Mouse (Mus musculus): ENCODE measurements around the gene Tox3. TPM values are rescaled to one million over a fixed set of nuclear protein-coding genes. Genes with fewer than 3 reads are reported as not detected.

The Tox3 gene
- polyA plus RNA-seq, 1 experiment from 2014 or later: 2.0 TPM

DNA sequence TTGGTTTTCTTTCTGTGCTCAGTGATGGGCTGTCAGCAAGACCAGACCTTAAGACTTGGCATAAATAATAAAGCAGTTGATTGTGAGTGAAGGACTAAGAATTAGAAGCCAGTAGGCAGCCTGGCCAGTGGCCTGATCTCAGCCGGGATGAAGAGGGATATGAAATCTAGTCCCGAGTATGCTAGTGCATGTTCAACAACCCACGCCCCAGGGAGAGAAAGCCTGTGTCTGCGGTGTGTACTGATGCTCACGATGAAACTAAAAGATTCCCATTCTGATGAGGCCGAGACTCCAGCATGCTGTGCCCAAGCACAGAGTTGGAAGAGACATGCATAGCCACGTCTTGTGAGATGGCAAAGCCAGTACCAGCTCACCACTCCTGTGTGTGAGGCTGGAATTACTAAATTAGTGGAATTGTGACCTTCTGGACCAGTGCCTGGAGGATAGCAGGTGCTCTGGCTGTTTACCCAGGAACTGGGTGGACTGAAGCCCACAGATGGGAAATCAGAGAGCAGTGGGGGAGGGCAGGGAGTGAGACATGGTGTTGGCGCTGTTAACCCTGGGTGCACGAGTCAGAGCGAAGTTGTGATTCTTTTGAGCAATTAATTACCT is 23.6 kb upstream of the Tox3 start:
- Histone ChIP-seq H3K4me1 (replicated peaks; ENCODE audit: control insufficient read depth, insufficient read depth, low read length) (no peaks in the 10 kb centered on the region), H3K9ac (ENCODE audit: low read depth, low read length) (no peak overlapping the region), H3K4me3 (ENCODE audit: low read depth, low read length) (no peak overlapping the region), H3K27ac (ENCODE audit: low read depth, low read length) (no peak overlapping the region), H3K36me3 (ENCODE audit: control insufficient read depth, insufficient read depth) (no peaks in the 10 kb centered on the region), H3K4me2 (replicated peaks; ENCODE audit: low read depth) (no peak overlapping the region), H3K9me3 (ENCODE audit: control insufficient read depth) (no peaks in the 10 kb centered on the region), H3K27me3 (replicated peaks; ENCODE audit: control insufficient read depth, insufficient read depth, low read length) (no peaks in the 10 kb centered on the region)
- no peak for TF ChIP-seq CTCF (IDR thresholded peaks at IDR 0.05; ENCODE audit: low read depth)
- ATAC-seq: no peak
- WGBS: 74% methylated on average over 10 of the region's 10 CpGs

DNA sequence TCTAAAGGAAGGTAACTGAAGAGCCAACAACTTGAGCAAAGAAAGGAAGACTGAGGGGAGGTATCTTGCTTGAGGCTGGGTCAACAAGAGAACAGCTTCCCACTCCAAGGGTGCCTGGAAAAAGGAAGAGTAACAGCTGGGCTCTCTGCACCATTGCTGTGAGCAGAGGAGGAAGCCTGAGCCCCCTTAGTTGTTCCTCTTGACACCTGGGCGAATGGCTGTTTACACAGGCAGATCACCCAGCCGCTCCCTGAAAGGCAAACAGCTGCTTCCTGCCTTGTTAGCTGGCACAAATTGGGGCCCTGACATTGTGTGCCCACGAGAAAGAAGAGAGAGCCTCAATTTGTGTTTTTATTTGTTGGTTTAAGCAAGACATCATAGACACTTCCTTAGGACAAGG is 21.7 kb upstream of the Tox3 start:
- no peak overlapping the region for H3K27ac ChIP-seq (ENCODE audit: low read depth, low read length)
- H3K4me1 ChIP-seq (replicated peaks; ENCODE audit: control insufficient read depth, insufficient read depth, low read length): no peaks in the 10 kb centered on the region
- no peaks in the 10 kb centered on the region for H3K9me3 ChIP-seq (ENCODE audit: control insufficient read depth)
- no peak overlapping the region for H3K4me2 ChIP-seq (replicated peaks; ENCODE audit: low read depth)
- H3K9ac ChIP-seq (ENCODE audit: low read depth, low read length): no peak overlapping the region
- H3K27me3 ChIP-seq (replicated peaks; ENCODE audit: control insufficient read depth, insufficient read depth, low read length): no peaks in the 10 kb centered on the region
- no peak overlapping the region for H3K4me3 ChIP-seq (ENCODE audit: low read depth, low read length)
- no peaks in the 10 kb centered on the region for H3K36me3 ChIP-seq (ENCODE audit: control insufficient read depth, insufficient read depth)
- 15% methylated on average over 3 of the region's 3 CpGs for WGBS
- ATAC-seq: peak; percentile 56
- no peak for TF ChIP-seq CTCF (IDR thresholded peaks at IDR 0.05; ENCODE audit: low read depth)

DNA sequence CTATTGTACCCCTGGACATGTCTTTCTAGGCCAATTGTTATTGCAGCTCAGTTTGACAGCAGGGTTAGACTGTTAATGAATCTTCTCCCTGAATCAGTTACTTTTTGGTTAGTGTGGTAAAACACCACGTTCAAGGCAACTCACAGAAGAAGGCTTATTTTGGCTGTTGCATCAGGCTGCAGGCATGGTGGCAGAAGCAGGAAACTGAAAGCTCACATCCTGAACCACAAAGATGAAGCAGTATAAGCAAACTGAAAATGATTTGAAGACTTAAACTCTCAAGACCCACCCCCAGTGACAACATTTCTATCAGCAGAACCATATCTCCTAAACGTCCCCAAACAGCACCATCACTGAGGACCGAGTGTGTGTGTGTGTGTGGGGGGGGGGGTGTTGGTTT is 8.6 kb upstream of the Tox3 start:
- H3K27ac ChIP-seq (ENCODE audit: low read depth, low read length): no peak overlapping the region
- TF ChIP-seq CTCF (IDR thresholded peaks at IDR 0.05; ENCODE audit: low read depth): no peak
- no peak overlapping the region for H3K9ac ChIP-seq (ENCODE audit: low read depth, low read length)
- no peak for ATAC-seq
- H3K4me1 ChIP-seq (replicated peaks; ENCODE audit: control insufficient read depth, insufficient read depth, low read length): no peaks in the 10 kb centered on the region
- no peak overlapping the region for H3K4me2 ChIP-seq (replicated peaks; ENCODE audit: low read depth)
- 52% methylated on average over 3 of the region's 3 CpGs for WGBS
- no peaks in the 10 kb centered on the region for H3K27me3 ChIP-seq (replicated peaks; ENCODE audit: control insufficient read depth, insufficient read depth, low read length)
- no peaks in the 10 kb centered on the region for H3K36me3 ChIP-seq (ENCODE audit: control insufficient read depth, insufficient read depth)
- H3K4me3 ChIP-seq (ENCODE audit: low read depth, low read length): no peak overlapping the region
- H3K9me3 ChIP-seq (ENCODE audit: control insufficient read depth): no peaks in the 10 kb centered on the region

DNA sequence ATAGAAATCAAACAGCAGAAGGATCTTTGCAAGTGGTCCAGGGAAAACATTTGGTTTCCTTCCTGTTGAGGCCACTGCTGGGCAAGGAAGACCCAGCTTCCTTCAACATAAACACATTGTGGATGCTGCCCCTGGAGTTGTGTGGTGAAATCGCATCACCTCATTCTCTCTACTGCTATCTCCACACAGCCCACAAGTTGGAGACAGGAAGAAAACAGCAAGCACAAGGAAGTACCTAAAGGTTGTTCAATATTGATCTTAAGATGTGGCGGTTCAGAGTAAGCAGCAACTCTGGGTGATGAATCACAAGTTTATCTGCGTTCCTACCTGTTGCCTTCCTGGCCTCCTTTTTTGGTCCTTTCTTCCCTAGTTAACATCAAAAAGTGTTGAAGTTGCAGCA is 6.6 kb upstream of the Tox3 start:
- Histone ChIP-seq H3K4me3 (ENCODE audit: low read depth, low read length) (no peak overlapping the region), H3K27ac (ENCODE audit: low read depth, low read length) (no peak overlapping the region), H3K36me3 (ENCODE audit: control insufficient read depth, insufficient read depth) (no peaks in the 10 kb centered on the region), H3K4me2 (replicated peaks; ENCODE audit: low read depth) (no peak overlapping the region), H3K27me3 (replicated peaks; ENCODE audit: control insufficient read depth, insufficient read depth, low read length) (no peaks in the 10 kb centered on the region), H3K9me3 (ENCODE audit: control insufficient read depth) (no peaks in the 10 kb centered on the region), H3K4me1 (replicated peaks; ENCODE audit: control insufficient read depth, insufficient read depth, low read length) (no peaks in the 10 kb centered on the region), H3K9ac (ENCODE audit: low read depth, low read length) (no peak overlapping the region)
- ATAC-seq: no peak
- 74% methylated on average over 3 of the region's 3 CpGs for WGBS
- no peak for TF ChIP-seq CTCF (IDR thresholded peaks at IDR 0.05; ENCODE audit: low read depth)

DNA sequence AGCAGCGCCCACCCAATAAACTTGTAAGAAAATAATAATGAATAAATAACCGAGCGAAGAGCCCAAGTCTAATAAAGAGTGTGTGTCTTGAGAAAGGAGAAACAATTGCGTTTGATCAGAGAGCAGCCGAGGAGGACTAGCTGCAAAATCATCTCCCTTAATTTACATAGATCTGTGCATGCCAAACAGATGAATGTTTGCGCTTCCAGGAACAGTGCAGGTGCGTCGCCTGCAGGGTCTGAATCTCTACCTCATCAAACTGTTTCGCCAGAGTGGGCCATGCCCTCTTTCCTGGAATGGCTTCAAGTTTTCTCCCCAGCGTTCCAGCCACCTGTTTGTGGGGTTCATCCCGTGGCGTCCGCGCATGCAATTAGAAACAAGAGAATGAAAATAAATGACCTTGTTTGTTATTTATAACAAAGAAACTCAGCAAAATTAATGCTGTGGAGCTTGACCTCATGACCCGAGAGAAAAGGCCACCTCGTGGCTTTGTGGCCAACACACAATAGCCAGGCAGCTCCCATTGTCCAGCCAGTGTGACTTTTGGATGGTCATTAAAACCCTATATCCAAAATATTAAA is 5.9 kb upstream of the Tox3 start:
- Histone ChIP-seq H3K36me3 (ENCODE audit: control insufficient read depth, insufficient read depth) (no peaks in the 10 kb centered on the region), H3K9me3 (ENCODE audit: control insufficient read depth) (no peaks in the 10 kb centered on the region), H3K4me1 (replicated peaks; ENCODE audit: control insufficient read depth, insufficient read depth, low read length) (no peaks in the 10 kb centered on the region), H3K27ac (ENCODE audit: low read depth, low read length) (no peak overlapping the region), H3K4me2 (replicated peaks; ENCODE audit: low read depth) (no peak overlapping the region), H3K4me3 (ENCODE audit: low read depth, low read length) (no peak overlapping the region), H3K9ac (ENCODE audit: low read depth, low read length) (no peak overlapping the region), H3K27me3 (replicated peaks; ENCODE audit: control insufficient read depth, insufficient read depth, low read length) (no peaks in the 10 kb centered on the region)
- TF ChIP-seq CTCF (IDR thresholded peaks at IDR 0.05; ENCODE audit: low read depth): no peak
- no peak for ATAC-seq
- WGBS: 78% methylated on average over 16 of the region's 16 CpGs

DNA sequence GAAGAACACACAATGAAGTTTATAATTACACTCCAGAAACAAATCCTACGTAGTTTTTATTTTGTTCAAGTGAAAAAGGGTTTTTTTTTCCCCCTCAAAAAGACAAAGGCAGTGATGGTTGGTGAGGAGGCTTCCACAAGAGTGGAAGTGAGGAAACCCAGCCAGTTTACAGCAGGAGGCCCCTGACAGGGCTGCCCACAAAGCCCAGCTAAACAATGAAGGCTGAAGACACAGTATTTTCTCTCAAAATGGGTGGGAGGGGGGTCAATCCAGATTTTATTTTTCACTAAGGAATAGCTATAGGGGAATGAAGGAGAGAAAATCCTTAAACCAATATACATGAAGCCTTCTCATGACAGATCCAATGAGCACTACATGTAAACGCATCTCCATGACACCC is 5.4 kb upstream of the Tox3 start:
- Histone ChIP-seq H3K4me3 (ENCODE audit: low read depth, low read length) (no peak overlapping the region), H3K9me3 (ENCODE audit: control insufficient read depth) (no peaks in the 10 kb centered on the region), H3K9ac (ENCODE audit: low read depth, low read length) (no peak overlapping the region), H3K27me3 (replicated peaks; ENCODE audit: control insufficient read depth, insufficient read depth, low read length) (no peaks in the 10 kb centered on the region), H3K4me1 (replicated peaks; ENCODE audit: control insufficient read depth, insufficient read depth, low read length) (no peaks in the 10 kb centered on the region), H3K4me2 (replicated peaks; ENCODE audit: low read depth) (no peak overlapping the region), H3K27ac (ENCODE audit: low read depth, low read length) (no peak overlapping the region), H3K36me3 (ENCODE audit: control insufficient read depth, insufficient read depth) (no peaks in the 10 kb centered on the region)
- no peak for ATAC-seq
- TF ChIP-seq CTCF (IDR thresholded peaks at IDR 0.05; ENCODE audit: low read depth): no peak
- 82% methylated on average over 2 of the region's 2 CpGs for WGBS
